Mouse (Mus musculus): ENCODE data around the gene Rtn4rl2.

The Rtn4rl2 gene

GRCm38 (mm10) chr2:84850407-84851129, 35.9 kb downstream of the Rtn4rl2 start:
- no peak for ATAC-seq (ENCODE audit: low TSS enrichment)

DNA sequence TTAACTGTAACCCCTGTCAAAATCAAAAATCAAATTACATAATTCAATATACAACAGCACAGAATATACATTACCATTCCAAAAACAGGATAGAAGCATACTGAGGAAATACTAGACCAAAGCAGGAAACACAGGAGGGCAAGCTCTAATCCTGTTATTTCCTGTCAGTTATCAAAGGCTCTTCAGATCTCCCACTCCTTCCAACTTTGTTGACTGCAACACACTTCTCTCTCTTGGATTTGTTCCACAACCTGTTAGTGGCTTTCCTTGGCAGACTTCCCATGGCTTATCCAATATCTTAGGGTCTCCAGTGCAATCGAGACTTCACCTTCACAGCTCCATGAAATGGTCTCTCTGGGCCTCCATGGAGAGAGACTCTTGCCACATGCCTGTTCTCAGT, 41.3 kb downstream of the Rtn4rl2 start:
- ATAC-seq (ENCODE audit: low TSS enrichment): no peak

- no peak for ATAC-seq (ENCODE audit: low TSS enrichment)
Observed at GRCm38 (mm10) chr2:84843654-84844053, 42.9 kb downstream of the Rtn4rl2 start.

GRCm38 (mm10) chr2:84841905-84842304, 44.6 kb downstream of the Rtn4rl2 start:
- ATAC-seq (ENCODE audit: low TSS enrichment): no peak

GRCm38 (mm10) chr2:84840748-84841563, 45.6 kb downstream of the Rtn4rl2 start:
- ATAC-seq (ENCODE audit: low TSS enrichment): peak; percentile 72

DNA sequence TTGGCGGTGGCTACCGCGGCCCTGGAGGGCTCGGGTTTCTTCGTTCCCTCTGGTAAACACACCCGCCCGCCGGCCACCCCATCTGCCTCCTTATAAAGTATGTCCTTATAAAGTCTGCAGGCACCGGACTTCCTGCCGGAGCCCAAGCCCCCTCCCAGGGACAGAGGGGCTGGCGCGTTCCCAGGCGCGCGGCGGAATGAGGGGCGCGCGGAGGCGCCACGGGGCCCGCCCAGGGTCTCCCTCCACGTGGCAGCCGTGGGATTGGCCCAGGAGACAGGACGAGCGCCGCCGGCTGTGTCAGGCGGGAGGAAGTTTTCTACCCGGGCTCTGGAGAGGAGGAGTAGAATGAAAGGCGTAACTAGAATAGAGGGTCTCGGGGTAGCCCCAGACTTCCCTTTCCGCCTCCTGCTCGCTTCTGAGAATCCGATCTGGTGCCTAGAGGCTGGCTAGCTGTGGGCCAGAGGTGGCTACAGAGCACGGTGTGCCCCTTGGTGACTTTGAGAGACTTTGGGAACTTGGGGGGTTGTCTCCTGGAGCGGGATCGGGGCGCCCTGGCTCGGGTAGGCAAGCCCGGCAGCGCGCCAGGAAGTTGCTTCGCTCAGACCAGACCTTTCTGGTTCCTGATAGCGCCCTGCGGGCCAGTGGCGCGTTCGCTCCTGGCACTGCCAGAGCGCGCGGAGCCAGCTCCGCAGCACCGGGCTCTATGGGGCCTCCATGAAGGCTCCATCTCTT, 46.3 kb downstream of the Rtn4rl2 start:
- ATAC-seq (ENCODE audit: low TSS enrichment): peak; percentile 64

DNA sequence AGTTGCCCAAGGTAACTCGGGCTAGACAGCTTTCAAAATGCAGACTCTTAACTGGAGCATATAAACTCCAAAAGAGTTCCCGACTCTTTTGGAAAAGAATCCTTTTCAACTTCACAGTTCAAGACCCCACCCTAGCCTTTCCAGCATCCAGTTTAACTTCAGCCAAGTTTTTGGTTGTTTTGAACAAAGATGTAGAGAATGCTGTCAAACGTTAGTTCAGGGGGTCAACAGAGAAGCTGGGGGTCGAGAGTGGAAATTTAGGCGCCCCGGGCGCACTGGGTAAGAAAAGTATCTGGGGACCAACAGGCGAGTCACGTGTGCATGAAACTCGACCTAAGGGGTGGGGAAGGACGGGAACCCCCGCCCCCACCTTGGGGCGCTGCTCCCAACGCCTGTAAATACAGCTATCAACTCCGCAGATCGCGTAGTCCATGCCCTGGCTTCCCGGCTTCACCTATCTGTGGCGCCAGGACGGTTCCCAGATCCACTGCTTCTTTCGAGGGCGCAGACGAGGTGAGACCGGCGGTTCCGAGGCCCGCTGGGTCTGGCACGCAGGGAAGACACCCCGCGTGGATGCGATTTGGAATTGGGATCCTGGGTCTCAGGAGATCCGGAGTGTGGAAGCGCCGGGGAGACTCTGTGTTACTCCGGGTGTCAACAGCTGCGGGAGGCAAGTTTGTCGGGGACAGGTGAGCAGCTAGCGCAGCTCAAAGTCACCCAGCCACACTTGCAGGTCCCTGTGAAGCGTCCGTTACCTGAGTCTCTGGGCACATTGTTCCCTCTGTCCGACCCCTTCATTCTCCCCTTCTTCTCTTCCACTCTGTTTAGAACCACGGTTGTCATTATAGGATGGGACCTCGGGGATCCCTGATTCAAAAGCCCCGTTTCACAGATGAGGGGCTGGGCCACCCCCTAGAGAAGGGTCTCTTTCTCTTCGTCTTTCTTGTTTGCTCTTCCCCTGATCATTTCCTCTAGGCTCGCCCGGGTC, 47.2 kb downstream of the Rtn4rl2 start:
- ATAC-seq (ENCODE audit: low TSS enrichment): no peak

GRCm38 (mm10) chr2:84838593-84838949, 47.9 kb downstream of the Rtn4rl2 start, which contains the start of gene Slc43a1:
Slc43a1 (plus strand) TSS chr2:84838850.
- no peak for ATAC-seq (ENCODE audit: low TSS enrichment)

GRCm38 (mm10) chr2:84837817-84838592, 48.5 kb downstream of the Rtn4rl2 start:
- no peak for ATAC-seq (ENCODE audit: low TSS enrichment)

GRCm38 (mm10) chr2:84837107-84837506, 49.4 kb downstream of the Rtn4rl2 start:
- no peak for ATAC-seq (ENCODE audit: low TSS enrichment)

DNA sequence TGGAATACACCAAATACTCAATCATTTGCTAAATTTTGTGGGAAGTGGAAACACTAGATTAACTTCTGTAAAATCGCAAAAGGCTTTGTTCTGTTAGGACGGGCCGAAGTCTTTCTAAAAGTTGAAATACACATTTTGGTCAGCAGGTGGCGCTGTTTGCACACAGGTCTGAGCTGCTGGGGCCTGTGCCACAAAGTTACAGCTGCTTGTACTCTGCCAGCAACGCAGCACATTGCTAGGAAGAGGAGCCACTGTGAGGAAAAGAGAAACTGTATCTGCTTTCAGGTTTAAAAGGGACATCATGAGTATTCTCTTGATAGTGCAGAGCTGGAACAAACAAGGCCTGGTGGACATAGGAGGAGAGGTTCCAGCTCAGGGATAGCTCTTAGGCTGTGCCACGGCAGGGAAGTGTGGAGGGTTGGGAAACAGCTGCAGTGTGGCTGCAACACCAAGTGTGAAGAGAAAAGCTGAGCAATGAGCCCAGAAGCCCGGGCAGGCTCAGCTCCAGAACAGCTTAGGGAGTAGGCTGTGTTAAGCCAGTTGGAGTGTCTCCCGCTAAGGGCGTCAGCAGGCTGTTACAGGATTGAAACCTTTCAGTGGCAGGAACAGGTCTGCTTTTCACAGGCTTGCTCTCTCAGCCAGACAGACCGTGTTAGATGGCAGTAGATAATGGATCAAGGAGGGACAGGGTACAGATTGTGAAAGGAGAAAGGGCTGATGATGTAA, 54.7 kb downstream of the Rtn4rl2 start:
- ATAC-seq (ENCODE audit: low TSS enrichment): peak; percentile 94

DNA sequence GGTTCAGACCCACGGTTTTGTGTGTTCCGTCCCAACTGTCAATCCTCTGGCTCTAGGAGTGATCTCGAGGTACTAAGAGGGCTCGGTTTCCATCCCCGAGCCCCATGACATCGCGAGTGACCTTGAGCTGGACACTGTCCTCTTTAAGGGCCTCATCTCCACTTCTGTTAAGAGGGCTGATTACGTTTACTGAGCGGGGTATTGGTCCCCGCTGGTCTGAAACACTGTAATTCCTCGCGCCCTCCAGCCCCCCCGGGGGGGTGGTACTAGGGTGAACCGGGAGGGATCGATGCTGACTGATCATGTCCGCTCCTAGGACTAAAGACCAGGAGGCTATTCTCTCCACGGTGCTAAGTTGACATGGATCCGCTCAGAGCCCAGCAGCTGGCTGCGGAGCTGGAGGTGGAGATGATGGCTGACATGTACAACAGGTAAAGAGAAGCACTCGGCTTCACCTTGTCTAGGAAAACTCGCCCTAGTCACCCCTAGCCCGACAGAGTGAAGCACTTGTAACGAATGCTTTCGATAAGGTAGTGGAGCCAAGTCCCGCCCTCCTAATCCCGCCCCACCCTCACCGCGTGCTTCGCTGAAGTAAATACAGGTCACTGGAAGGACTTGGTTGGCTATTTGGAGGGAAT, 59.1 kb downstream of the Rtn4rl2 start:
- ATAC-seq (ENCODE audit: low TSS enrichment): no peak

DNA sequence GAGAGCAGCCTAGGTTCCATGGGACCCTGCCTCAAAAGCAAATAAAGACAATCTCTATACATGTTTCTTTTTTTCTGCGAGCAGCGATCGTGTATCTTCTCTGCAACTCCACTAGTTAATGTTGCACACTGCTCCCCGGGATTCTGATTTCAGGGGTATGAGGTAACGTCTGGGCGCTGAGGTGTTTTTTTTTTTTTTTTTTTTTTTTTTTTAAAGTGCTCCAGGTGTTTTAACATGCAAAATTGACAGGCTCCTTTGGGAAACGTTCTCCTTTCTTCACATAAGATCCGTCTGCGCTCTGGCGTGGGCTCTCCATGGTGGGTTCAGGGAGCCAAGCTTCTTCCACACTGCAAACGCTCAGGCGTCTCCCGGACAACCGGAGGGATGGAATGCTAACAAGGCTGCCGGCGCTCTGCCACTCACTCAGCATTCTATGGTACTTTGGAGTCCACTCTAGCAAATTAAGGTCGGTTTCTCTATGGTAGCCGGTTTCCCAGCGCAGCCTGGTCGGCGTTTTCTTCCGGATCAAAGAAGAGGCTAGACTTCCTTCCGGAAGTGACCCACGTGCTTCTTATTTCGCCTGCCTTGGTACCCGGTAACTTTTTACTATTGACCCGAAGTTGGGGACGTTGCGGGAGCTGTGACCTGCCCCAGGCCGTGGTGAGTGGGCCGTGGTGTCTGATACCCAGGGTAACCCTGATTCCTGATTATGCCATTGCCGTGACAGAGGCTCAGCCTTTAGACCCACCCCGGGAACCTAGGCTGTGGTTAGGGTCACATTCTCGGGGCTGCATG, 59.8 kb downstream of the Rtn4rl2 start, which contains the start of gene Timm10:
Timm10 (plus strand) TSS at position 510 of the 795 bp plus-strand sequence.
- ATAC-seq (ENCODE audit: low TSS enrichment): peak; percentile 97

DNA sequence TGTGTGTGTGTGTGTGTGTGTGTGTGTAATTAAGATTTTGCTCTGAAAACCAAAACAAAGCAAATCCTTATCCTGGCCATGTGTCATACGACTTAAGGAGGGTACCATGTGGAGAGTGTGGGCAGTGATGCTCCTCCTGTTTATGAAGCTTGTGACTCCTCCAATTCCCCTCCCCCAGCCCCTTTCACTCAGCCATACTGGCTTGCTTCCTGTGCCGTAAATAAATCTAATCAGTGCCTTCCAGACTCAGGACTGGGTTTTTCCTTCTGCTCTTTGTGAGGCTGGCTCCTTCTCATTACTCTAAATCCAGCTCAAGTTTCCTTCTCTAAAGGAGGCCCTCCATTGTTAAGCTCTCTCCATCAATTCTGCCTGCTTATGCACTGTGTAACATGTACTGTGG, 63.3 kb downstream of the Rtn4rl2 start:
- ATAC-seq (ENCODE audit: low TSS enrichment): no peak

DNA sequence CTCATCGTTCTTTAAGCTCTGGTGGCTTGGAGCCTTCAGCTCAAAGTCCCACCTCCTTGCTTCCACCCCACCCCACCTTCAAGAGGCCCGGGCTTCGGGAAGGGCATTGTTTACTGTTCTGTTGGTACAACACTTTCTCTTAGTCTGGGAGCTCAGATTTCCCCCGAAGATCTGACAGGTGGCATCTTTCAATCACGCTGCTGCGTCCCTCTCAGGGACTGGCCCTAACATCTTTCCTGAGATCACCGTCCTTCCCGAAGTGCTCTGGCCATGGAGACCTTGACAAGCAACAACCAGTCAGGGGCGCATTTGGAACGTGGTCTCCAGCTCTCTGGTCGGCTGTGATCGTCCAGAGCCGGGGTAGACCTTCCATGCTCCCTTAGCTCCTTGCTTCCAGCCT, 64.0 kb downstream of the Rtn4rl2 start, which contains the start of gene Smtnl1:
Smtnl1 (minus strand) TSS at position 101 of the 400 bp plus-strand sequence.
- no peak for ATAC-seq (ENCODE audit: low TSS enrichment)
